Mouse (Mus musculus) embryo, embryonic 11.5 days (tissue): ENCODE measurements around the gene Cd83.

Experiments used
- DNase-seq: peaks from one replicate; pipeline ENCODE4 v3.0.0-alpha.2; 2012; ENCODE audit warnings: low read depth, low spot score

The Cd83 gene

GRCm38 (mm10) chr13:43806371-43807271, 22.0 kb downstream of the Cd83 start:
- no peak for DNase-seq

- DNase-seq, result no peak
Observed at GRCm38 (mm10) chr13:43807272-43807675, 22.7 kb downstream of the Cd83 start.

- no peak for DNase-seq
Observed at GRCm38 (mm10) chr13:43810621-43811020, 26.0 kb downstream of the Cd83 start.

- no peak for DNase-seq
Observed at GRCm38 (mm10) chr13:43811835-43812234, 27.3 kb downstream of the Cd83 start.

- no peak for DNase-seq
Observed at GRCm38 (mm10) chr13:43813431-43813830, 28.9 kb downstream of the Cd83 start.

GRCm38 (mm10) chr13:43817461-43817860, 32.9 kb downstream of the Cd83 start:
- no peak for DNase-seq

GRCm38 (mm10) chr13:43818307-43819019, 33.9 kb downstream of the Cd83 start:
- no peak for DNase-seq

GRCm38 (mm10) chr13:43819020-43819310, 34.4 kb downstream of the Cd83 start:
- no peak for DNase-seq

- no peak for DNase-seq
Observed at GRCm38 (mm10) chr13:43820071-43820470, 35.5 kb downstream of the Cd83 start.

GRCm38 (mm10) chr13:43822306-43822705, 37.7 kb downstream of the Cd83 start:
- no peak for DNase-seq

GRCm38 (mm10) chr13:43828648-43829047, 44.1 kb downstream of the Cd83 start:
- DNase-seq, result no peak

- DNase-seq, result no peak
Observed at GRCm38 (mm10) chr13:43830892-43831673, 46.5 kb downstream of the Cd83 start.

GRCm38 (mm10) chr13:43832731-43833130, 48.2 kb downstream of the Cd83 start:
- DNase-seq, result no peak

- no peak for DNase-seq
Observed at GRCm38 (mm10) chr13:43836376-43836775, 51.8 kb downstream of the Cd83 start.

- DNase-seq, result no peak
Observed at GRCm38 (mm10) chr13:43837812-43838211, 53.2 kb downstream of the Cd83 start.

GRCm38 (mm10) chr13:43845151-43845550, 60.6 kb downstream of the Cd83 start:
- DNase-seq, result no peak

- no peak for DNase-seq
Observed at GRCm38 (mm10) chr13:43847186-43847585, 62.6 kb downstream of the Cd83 start.

- DNase-seq, result no peak
Observed at GRCm38 (mm10) chr13:43849816-43850215, 65.2 kb downstream of the Cd83 start.

- DNase-seq, result no peak
Observed at GRCm38 (mm10) chr13:43851108-43851507, 66.5 kb downstream of the Cd83 start.
